Mouse (Mus musculus): ENCODE measurements around the gene Ndufv3.
"Not testable (repeated sequence)": the region's sequence is repeated elsewhere in the genome, so short reads cannot be mapped to it uniquely, and the experiment has no call there.

Ndufv3 gene

GRCm38 (mm10) chr17:31514696-31515095, 5.2 kb upstream of the Ndufv3 start:
- no peak for DNase-seq

GRCm38 (mm10) chr17:31519344-31519945, 470 bp upstream of the Ndufv3 start:
- no peak for DNase-seq

DNA sequence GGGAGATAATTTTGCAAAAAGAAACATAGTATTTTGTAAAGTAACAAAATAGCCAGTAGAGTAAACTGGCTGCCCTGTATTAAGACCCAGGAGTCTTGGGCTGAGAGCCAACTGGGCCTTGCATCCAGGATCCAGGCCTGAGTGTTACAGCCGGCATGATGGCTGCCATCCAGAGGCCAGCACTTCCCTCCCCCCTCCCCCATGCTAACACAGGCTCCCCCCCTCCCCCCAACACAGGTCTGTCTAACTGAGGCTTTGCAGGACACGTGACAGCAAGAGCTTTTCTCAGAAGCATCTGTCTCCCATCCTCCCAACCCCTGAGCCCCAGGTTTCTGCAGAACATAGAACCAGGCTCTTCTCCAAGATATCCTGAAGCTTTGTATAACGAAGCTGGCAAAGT, 980 bp downstream of the Ndufv3 start:
- DNase-seq, result peak; percentile 86 to 87

- DNase-seq, result peak; percentile 39 to 40
Measured at GRCm38 (mm10) chr17:31521948-31522347, 2.0 kb downstream of the Ndufv3 start.

DNA sequence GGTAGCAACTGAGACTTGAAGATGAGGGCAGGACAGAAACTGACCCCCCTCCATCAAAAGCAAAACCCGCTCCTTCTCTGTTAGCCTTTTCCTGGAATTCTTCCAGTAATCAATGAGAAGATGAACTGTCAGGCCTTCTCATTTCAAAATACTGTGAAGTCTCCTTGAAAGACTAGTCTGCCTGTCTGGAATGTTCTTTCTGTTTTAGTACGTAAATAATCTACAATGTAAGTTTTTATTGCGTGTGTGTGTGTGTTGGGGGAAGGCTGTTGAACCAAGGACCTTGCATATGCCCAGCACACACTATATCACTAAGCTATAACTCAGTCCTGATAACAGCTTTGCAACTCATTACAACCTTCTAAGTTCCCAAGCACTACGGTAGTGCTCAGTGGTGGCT, 5.2 kb downstream of the Ndufv3 start:
- no peak for DNase-seq

- DNase-seq, result no peak
Measured at GRCm38 (mm10) chr17:31525816-31526215, 5.9 kb downstream of the Ndufv3 start.

DNA sequence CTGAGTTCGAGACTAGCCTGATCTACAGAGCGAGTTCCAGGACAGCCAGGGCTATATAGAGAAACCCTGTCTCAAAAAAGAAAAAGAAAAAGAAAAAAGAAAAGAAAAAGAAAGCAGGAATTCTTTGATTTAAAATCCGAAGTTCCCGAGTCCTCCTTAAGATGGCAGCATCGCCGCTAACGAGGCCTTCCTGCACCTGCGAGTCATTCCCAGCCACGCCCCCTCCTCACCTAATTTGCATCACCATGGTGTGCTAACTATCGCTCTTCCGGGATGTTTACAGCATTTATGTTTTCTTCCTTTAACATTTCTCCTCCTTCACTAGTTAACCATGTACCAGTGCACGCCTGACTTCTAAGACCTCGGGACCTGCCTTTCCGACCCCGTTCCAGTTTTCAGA, 9.4 kb downstream of the Ndufv3 start:
- peak in 1 of 2 experiments; percentile 20 for DNase-seq

DNA sequence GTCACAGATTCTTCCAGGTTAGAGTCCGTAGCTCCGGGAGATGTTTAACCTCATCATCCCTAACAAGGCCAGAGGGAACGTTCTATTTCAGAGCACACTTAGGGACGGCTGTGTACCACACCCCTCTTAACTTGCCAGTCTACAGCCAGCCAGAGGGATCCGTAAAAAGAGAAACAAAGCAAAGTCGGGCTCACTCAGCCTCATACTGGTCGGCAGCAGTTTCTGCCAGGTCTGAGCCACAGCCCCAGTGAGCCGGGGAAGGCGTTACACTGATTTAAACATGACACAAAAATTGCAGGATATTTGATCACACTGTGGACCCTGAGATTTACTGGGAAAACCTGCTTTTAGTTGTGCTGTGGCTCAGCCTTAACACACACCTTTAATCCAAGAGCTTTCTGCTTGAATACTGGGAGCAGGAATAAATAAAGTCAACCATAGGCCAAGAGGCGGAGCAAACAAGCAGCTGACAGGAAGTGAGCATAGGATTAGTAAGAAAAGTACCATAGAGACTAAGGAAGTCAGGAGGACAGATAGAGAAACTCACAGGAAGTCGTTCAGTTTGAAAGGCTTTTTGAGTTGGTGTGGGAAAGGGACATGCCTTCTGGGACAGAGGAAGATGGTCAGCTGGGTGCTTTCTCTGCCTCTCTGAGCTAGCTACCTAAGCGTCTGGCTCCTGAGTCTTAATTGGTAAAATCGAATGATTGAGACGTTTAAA, 11.7 kb downstream of the Ndufv3 start:
- no peak for DNase-seq

GRCm38 (mm10) chr17:31532331-31532730, 12.4 kb downstream of the Ndufv3 start:
- DNase-seq, result not testable (repeated sequence)

DNA sequence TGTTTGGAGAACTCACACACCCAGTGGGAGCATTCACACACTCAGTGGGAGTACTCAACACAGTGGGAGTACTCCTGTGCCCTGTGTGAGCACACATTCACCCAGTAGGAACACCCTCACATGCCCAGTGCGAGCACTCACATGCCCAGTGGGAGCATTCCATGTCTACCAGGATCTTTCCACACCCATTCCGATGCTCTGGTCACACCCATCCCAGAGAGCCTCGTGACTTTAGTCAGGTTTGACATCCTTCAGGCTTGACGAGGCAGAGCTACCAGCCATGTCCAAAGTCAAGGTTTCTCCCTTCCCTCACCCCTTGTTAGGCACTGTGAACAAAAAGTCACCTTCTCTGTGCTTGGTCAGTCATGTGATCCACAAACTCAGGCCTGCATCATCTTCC, 15.4 kb downstream of the Ndufv3 start:
- no peak for DNase-seq

DNA sequence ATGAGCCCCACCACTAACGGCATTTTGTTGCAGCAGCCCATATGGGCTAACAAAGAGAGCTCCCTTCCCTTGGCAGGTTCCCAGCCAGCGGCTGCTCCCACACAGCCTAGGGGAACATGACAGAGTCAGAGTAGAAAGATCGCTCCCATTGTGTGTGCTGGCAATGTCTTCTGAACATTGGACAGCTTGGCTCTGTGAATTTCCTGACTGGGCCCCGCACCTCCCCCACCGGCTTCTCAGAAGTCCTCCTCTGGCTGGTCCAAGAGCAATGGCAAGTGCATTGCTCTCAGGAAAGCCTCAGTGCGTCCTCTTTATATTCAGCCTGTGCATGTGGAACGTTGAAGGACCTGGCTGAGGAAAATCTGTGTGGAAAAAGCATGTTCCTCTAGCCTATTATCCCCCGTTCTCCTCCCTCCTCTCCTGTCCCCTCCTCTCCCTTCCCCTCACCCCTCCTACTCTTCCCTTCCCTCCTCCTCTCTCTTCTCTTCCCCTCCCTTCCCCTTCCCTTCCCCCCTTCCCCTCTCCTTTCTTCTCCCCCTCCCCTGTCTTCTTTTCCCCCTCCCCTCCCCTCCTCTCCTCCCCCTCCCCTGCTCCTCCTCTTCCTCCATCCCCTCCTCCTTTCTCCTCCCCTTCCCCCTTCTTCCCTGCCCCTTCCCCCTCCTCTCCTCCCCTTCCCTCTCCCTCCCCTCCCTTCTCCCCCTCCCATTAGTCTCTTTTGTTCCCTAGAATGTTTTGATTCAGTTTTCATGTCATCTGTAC, 16.1 kb downstream of the Ndufv3 start:
- peak in 1 of 2 experiments; percentile 20 for DNase-seq

GRCm38 (mm10) chr17:31540101-31540500, 20.2 kb downstream of the Ndufv3 start:
- no peak for DNase-seq

- no peak for DNase-seq
Measured at GRCm38 (mm10) chr17:31540809-31541459, 21.0 kb downstream of the Ndufv3 start.

- DNase-seq, result no peak
Measured at GRCm38 (mm10) chr17:31541460-31541831, 21.5 kb downstream of the Ndufv3 start.

- DNase-seq, result no peak
Measured at GRCm38 (mm10) chr17:31543574-31543973, 23.7 kb downstream of the Ndufv3 start.

- no peak for DNase-seq
Measured at GRCm38 (mm10) chr17:31546444-31547196, 26.7 kb downstream of the Ndufv3 start.

DNA sequence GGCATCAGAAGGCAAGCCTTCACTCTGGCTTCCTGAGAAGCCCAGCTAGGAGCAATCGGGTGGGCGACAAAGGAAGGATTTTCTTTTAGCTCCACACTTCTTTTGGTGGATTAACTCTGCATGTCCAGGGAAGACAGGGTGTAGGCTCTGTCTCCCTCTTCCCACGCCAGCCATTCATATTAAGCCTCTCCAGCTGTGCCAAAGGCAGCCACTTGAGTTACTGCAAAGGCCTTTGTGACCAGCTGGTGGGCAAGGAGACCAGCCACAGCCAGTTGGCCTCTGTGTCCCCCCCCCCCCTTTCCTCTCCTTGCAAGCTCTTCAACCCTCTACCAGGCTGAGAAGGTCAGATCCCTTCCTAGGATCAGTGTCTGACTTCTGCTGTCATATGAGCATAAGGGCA, 28.1 kb downstream of the Ndufv3 start:
- no peak for DNase-seq

- DNase-seq, result no peak
Measured at GRCm38 (mm10) chr17:31549389-31549788, 29.5 kb downstream of the Ndufv3 start.

DNA sequence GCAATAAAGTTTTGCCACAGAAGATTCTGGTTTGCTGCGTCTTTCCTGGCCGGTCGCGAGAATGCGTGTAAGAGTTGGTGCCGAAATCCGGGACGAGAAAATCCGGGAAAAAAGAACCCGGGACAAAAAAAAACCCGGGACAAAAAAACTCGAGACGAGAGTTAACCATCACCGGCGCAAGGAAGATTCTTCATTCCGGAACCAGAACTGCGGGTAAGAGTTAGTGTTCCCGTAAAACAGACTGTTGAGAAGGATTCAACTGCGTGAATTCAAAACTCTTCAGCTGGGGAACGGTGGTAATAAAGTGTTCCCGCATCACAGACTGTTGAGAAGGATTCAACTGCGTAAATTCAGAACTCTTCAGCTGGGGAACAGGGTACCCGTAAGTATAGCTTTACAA, 32.7 kb downstream of the Ndufv3 start:
- DNase-seq, result not testable (repeated sequence)

DNA sequence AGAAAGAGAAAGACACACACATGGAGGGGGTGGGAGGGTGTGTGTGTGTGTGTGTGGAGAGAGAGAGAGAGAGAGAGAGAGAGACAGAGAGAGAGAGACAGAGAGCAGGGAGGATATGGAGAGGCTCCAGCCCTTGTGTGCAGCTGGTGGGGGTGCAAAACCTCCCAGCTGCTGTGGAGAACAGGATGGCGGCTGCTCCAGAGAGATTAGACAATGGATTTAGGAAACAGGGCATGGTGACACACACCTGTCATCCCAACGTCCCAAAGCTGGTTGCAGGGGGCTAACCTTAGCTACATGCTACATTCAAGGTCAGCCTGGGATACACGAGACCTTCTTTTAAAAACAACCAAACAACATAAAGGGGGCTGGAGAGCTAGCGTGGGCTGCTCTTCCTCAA, 36.3 kb downstream of the Ndufv3 start:
- no peak for DNase-seq

DNA sequence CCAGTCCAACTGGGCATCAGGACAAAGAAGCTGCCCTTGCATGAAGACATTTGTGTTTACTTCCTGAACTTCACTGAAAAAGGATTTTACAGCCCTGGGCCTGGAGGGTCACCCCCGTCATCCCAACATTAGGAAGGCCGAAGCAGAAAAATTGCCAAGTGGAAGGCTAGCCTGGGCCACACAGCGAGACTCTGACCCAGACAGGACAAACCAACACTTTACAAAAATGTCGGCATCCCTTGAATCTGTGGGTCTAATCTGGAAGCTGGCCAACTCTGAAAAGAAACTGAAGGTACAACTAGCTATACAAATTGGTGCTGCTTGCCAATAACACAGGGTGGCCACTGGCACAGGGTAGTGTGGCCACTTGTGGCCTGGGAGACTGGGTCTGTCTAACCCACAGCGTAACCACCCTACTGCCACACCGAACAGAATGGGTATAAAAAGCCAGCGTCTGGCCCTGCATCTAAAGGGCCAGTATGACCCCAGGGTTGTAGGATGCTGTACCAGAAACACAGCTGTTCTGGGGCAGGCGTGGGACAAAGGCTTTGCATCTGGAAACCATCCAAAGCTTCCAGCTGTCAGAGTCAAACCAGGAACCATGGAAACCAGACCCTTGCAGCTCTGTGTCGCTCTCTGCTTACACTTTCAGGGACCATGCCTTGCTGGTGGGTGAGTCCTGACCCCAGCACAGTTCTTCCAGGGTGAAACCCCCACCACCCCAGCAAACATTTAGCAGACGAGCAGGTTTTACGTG, 37.4 kb downstream of the Ndufv3 start:
- no peak for DNase-seq
